Mouse (Mus musculus): Measurements from ENCODE around the gene Fyb2.

The Fyb2 gene

DNA sequence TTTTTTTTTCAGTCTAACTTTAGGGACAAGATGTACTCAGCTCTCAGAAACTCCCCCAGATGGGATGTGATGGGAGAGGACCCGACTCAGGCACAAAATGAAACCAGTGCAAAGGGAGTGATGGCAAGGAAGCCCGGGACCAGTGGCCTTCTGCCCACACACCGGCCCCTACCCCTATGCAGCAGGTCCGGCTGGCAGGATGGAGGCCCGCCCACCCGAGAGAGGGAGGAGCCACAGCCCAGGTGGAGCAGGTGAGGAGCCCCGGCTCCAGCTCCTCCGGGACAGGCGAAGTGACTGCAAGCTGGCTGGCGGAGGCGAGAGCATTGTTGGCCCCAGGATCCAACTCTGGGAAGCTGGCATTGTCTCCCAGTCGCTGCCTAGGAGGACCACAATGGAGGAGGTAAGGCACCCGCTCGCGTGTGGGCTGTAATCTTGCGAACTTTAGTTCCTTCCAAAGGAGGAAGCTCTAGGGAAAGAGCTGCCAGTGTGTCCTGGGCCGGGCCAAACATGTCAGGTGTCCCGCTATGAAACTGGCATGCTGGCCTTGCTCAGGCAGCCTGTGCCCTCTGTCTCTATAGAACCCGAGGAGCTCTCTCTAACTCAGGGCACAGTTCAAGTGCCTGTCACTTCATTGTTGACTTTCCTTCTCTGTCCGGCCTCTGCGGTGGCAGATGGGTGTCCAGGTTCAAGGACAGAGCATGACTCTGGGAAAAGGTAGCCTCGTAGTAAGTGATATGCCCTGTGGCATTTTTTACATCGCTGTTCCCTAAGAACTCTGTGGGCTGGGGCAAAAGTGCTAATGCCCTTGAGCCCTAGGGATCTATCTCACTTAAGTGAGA is at the start of gene Fyb2:
Gene Fyb2, plus strand, starts transcription at position 166 of the 839 bp plus-strand sequence.
- in situ Hi-C loops (cut with MboI; ENCODE audit: low sequenced_read_pairs) = no loop called here

DNA sequence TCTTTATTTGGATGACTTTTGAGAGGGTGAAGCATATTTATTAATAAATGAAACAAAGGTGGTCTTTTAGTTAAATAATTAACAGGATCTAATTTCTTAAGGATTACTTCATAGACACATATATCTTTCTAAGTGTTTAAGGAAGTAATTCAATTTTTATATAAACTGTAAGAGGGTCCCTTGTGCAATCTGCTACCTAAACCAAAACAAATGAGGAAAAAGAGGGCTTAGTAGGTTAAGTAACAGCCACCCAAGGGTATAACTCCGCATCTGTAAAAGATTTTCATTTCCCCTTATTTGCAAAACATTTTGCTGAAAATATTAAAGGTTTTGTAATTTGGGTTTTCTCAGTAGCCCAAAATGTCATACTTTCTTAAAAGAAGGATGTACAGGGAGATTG is 48.9 kb upstream of the Fyb2 start:
- in situ Hi-C loops (cut with MboI; ENCODE audit: low sequenced_read_pairs) = no loop called here

DNA sequence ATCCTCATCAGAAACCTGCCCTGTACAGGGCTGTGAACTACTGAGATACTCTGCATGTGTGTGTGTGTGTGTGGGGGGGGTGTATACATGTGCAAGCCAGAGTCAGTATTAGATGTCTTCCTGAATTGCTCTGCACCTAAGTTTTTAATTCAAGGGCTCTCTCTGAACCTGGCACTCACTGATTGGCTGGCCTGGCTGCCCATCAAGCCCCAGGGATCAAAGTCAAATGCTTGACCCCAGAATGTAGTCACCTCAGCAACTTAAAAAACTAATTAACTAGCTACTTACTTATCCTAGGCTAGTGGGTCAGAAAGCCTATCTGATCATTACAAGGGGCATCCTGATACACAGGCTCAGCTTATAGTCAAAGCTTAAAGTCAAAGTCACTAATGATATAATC is 43.7 kb upstream of the Fyb2 start:
- in situ Hi-C loops (cut with MboI; ENCODE audit: low sequenced_read_pairs) = no loop called here

DNA sequence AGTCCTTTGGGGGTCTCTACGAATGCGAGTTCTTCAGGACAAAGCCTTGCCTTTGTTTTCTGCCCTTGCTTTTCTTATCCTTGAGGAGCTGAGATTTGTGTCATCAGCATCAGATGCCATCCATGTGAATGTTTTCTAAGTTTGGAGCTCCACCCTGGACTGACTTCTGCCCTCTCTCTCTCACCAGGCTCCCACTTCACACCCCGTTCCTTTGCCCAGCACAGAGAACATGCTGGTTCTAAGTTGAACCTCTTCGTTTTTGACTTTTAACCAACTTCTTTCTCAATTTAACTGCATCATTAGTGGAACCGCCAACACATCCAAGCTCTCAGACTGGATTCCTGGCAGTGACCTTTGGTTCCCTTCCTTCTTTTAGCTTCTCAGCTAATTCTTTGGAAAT is 43.1 kb upstream of the Fyb2 start:
- in situ Hi-C loops (cut with MboI; ENCODE audit: low sequenced_read_pairs) = no loop called here

DNA sequence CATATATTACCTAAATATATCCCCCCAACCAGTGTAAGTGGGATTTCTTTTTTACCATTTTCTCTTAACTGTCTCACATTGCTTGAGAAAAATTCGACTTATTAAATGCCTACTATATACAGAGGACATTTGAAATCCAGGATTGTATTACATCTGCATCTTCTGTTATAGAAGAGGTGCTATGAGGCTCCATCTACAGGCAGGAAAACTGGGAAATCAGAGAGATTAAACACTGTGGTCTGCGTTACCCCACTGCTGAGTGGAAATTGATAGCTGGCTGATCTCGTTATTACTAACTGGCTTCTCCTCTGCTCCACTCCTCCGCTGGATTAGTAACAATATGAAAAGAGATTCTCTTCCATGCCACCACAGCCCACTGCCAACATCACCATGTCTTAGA is 37.4 kb upstream of the Fyb2 start:
- in situ Hi-C loops (cut with MboI; ENCODE audit: low sequenced_read_pairs) = no loop called here

DNA sequence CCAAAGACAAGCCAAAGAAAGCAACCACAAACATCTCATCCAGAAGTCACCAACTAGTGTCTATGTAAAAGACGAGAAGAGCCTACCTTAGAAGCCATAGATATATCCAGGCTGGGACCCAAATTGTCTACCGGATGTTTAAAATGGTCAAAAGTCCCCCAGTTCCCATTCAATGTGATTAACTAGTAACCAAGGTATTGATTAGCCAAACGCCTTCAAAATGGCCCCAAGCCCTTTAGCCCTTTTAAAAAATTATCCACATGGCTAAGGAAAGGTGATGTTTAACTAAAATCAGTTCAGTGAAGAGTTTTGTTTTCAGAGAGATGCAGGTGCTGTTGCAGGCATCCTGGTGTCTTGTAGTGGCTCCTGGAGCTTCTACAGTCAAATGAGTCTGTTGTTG is 36.9 kb upstream of the Fyb2 start, which contains the start of gene C8a:
Gene C8a, minus strand, starts transcription at position 76 of the 400 bp plus-strand sequence.
- in situ Hi-C loops (cut with MboI; ENCODE audit: low sequenced_read_pairs) = no loop called here

DNA sequence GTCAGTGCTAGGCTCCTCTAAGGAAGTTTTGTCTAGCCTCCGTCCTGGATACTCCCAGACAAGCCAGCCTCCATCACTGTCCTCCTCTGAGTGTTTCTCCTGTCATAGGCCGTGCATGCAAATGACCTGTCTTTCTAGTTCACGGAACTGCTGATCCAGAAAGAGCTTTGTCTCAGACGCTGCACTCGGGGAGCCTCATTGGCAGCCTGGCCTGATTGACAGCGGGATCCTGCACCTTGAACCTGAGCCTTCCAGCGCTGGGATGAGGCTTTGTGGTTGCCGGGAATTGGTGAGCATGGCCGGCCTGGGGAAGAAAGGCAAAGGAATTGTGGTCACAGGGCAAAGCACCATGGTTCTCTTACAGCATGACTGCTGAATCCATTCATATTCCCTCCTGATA is 25.8 kb upstream of the Fyb2 start:
- in situ Hi-C loops (cut with MboI; ENCODE audit: low sequenced_read_pairs) = no loop called here

DNA sequence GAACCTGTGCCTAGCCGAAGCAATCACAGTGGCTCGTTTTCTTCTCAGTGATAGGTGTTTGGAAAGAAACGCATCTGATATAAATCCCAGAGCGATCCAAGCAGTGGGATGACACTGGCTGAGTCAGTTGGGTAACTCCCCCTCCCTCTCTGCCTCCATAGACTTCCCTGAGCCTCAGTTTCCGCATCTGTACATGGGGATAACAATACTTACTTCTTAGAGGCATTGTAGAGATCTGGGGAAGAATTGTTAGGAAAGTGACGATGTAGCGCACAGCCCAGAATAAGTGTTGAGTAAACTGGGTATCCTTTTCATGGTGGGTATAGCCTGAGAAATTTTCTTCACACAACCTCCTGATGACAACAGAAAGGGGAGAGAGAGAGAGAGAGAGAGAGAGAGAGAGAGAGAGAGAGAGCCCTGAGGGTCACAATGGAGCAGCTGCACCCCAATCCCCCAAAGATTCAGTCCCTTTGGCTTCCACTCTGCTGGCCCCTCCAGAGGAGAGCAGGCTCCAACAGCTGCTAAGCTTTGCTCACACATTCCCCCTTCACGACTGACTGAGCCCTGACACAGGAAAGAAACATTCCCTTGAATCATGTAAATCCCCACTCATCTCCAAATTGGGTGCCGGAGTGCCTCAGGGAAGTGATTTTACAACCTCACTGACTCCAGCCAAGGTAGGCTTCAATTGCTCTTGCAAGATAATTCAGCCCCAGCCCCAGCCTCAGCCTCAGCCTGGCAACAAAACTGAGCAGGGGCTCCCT is 24.6 kb upstream of the Fyb2 start:
- in situ Hi-C loops (cut with MboI; ENCODE audit: low sequenced_read_pairs) = no loop called here

DNA sequence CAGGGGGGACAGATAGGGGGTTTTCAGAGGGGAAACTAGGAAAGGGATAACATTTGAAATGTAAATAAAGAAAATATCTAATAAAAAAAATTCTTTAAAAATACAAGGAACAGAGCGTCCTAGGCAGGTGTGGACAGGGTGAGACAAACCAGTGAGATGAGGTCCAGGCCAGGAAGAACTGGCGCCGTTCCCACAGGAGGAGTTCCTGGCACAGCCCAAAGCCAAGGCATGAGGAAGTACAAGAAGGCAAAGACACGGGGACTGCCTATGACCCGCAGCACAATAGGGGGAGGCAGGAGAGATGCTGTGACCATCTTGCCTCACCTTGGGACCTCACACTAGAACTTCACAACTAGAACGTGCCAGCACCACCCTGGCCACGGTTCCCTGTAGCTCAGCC is 21.5 kb upstream of the Fyb2 start:
- in situ Hi-C loops (cut with MboI; ENCODE audit: low sequenced_read_pairs) = no loop called here

DNA sequence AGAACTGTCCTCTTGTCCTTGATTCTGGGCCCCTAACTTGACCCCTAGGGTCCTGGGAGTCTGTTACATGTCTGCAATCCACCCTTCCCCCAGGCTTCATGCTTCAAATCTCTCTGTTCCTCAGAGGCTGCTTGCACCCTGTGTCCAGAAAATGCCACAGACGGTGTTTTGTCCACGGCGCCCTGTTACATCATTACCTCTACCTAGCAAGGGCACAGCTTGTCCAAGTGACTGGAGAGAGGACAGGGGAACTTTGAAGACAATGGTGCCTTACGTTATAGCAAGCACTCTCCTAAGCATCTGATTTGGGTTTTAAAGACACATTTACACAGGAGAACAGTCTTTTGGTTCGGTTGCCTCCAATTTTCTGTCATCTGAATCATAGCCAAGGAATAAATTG is 19.7 kb upstream of the Fyb2 start:
- in situ Hi-C loops (cut with MboI; ENCODE audit: low sequenced_read_pairs) = no loop called here

DNA sequence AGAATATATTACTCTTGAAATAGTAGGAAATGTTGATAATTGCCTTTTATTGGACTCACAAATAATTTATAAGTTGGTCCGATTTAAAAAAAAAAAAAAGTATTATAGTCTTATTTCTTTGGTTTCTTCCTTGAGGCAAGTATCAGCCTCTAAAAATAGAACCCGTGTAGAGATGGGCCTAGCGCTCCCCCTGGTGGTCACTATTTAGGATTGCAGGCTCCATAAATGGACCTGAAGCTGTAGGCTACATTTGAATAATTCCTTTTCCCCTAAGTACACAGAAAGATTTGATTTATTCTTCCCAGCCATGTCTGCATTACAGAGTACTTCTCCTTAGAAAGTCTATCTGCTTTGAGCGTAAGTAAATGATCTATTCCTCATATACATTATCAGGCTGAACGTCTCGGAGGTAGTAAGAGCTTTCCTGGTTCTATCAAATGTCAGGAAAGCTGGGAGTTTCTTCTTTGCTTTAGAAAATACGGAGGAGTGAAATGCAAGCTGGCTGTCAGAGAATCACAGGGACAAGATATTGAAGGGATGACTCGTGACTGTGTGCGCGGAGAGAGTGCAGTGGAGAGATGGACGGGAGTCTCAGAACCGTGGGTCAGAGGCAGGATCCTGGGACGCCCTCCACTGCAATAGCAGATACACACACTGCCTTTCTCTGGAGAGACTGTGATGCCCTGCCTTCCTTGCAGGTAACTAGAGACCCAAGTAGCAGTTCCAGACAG is 19.1 kb upstream of the Fyb2 start:
- in situ Hi-C loops (cut with MboI; ENCODE audit: low sequenced_read_pairs) = no loop called here

DNA sequence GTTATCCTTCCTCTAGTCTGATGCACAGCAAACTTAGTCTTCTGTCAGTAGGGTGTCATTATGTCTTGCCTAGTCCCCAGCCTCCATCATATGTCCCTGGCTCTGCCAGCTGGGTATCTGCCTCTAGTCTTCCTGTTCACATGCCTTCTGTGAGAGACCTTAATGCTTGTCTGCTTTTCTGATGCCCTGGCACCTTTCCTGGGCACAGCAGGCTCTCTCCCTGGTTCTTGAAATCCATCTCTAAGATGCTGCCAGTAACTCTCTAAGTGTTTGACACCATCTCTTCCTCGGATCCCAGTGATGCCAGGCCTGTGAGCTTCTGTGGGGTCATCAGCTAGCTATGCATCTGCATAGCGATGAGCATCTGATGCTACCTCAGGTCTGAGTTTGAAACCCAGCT is 10.4 kb upstream of the Fyb2 start:
- in situ Hi-C loops (cut with MboI; ENCODE audit: low sequenced_read_pairs) = no loop called here

DNA sequence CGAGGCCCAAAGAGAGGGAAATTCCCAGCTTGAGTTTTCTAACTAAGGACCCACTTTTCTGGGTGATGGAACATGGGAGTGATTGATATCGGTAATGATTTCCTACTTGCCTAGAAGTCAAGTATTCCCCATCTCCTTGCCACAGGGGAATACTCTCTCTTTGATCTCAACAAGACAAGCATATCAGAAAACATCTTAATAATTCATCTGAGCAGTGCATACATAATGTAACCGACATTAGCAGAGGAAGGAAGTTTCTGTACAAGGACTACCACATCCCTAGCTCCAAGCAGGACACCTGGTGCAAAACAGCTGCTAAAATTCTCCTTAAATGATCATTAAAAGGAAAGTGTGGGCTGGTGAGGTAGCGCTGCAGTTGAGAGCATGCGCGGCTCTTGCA is 8.2 kb upstream of the Fyb2 start:
- in situ Hi-C loops (cut with MboI; ENCODE audit: low sequenced_read_pairs) = no loop called here

DNA sequence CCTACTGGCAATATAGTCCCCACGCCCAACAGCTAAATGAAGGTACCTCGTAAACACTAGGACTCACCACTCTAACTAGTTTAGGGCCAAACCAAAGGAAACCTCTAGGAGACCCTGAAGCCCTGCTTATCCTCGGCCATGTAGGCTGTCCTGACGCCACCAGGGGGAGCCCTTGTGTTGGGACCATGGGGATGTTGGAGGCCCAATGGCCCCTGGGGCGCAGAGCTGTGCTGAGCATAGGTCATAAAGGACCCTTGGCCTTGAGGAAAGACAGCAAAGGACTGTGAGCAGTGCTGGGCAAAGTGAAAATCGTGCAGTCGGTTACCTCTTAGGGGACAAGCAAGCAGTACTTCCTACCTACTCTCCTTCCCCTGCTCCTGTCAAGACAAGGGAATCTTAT is 1.6 kb upstream of the Fyb2 start:
- in situ Hi-C loops (cut with MboI; ENCODE audit: low sequenced_read_pairs) = no loop called here

DNA sequence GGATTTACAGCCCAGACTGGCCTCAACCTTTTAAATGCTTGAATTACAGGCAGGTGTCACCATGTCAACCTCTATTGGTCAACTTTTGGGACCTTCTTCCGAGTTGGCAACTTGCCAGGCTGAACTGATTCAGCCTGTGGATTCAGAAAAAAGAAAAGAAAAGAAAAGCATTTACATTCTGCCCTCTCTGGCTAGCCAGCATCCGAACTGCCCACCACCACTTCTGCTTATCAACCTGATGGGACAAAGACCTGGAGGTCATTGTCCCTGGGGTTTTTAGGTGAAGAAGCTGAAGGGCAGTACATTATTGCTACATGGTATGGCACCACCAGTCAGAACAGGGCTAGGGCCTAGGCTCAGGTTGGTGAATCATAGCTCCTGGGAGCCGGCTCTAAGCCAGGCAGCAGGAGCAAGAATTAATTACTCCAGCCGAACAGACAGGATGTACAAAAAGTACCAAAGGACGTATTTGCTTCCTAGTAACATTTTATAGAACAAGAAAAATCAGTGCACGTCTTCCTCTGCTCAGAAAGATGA is 1.5 kb downstream of the Fyb2 start:
- in situ Hi-C loops (cut with MboI; ENCODE audit: low sequenced_read_pairs) = no loop called here

DNA sequence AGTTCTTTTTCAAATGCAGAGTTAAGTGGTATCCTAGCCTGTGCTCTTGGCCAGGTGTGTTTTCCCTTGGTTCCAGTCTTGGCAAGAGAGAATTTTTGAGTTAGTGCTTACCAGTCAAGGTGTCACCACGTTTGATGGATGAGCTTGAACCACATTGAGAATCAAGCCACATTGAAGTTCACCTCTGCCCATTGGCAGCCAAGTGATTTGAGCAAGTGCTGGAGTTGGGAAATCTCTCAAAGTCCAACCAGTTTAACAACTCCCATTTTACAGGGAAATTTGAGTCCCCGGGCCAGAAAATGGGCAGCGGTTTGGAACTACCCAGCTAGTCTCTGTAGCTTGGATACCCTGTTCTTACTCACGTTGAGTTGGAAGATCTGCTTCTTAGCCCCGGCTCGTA is 4.8 kb downstream of the Fyb2 start:
- in situ Hi-C loops (cut with MboI; ENCODE audit: low sequenced_read_pairs) = no loop called here

DNA sequence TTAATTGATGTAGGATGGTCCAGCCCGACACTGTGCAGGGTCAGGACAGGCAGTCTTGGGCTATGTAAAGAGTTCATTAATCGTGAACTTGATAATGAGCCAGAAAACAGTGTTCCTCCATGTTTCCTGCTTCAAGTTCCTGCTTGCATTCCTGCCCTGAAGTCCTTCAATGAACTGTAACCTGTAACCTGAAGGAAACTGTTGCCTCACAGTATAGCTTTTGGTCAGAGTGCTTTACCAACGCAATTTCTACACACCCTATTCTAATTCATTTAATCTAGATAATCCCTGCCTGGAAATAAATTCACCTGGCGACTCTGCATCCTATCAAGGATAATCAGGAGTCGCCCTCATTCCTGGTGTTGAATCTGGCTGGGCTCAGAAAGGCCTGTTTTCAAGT is 12.1 kb downstream of the Fyb2 start:
- in situ Hi-C loops (cut with MboI; ENCODE audit: low sequenced_read_pairs) = no loop called here

DNA sequence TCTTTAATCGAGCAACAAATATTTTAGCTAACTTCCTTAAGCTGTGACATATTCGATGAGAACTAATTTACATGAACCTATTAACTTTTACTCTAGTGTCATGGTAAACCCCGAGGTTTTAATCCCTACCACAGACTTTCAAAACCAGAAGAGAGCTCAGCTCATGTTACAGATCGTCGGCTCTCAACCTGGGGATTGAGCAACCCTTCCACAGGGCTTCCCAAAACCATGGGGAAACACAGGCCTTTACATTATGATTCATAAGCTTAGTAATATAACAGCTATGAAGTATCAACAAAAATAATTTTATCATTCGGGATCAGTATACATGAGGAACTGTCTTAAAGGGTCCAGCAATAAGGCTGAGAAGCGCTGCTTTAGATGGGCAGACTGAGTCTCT is 15.9 kb downstream of the Fyb2 start:
- in situ Hi-C loops (cut with MboI; ENCODE audit: low sequenced_read_pairs) = no loop called here

DNA sequence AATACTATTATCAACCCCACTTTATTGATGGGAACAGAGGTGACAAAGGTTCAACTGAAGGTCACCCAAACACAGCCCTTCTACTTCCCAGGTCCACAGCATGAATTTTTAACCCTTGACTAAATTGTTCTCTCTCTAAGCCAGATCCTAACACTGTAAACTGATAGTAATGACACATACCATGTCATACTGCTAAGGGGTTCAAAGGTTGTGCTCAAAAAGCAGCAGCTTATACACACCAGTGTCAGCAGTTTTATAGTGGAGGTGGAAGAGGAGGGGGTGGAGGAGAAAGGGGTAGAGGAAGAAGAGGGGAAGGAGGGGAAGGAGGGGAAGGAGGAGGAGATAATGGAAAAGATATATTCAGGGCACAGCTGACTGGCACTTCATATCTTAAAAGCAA is 20.4 kb downstream of the Fyb2 start:
- in situ Hi-C loops (cut with MboI; ENCODE audit: low sequenced_read_pairs) = no loop called here

DNA sequence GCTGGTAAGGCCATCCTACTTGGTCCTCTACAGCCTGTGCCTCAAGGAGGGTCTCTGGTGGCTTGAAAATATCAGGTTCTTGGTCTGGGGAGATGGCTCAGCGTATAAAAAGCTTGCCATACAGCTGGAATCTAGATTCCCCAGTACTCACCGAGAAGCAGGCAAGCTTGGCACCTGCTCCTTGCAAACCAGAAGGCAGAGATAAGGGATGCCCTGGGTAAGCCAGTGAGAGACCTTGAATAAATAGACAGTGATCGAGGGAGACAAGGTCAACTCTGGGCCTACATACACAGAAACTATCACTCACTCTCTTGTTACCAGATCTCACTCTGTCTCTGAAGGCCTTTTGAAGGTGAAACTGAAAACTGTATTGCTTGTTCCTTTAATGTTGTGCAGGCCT is 21.7 kb downstream of the Fyb2 start:
- in situ Hi-C loops (cut with MboI; ENCODE audit: low sequenced_read_pairs) = no loop called here

DNA sequence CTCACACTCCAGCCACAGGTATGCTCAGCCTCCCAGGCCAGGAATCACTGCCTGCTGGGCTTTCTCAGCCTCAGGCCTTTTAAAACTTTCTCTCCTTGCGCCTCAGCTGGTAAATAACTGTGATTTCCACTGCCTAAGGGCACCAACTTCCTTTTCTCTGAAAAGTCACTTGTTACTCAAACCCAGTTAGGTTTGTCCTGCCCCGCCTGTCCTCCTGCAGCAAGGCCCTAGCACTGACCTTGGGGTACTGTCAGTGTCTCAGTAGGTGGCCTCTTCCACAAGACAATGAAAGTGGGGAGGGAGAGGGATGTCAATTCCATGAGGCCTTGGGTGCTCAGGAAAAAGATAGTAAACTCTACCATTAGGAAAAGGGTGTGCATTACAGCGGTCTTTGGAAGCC is 22.2 kb downstream of the Fyb2 start:
- in situ Hi-C loops (cut with MboI; ENCODE audit: low sequenced_read_pairs) = no loop called here

Measured in CH12F3 (cell line).